ENCODE assay signal across 19 mouse cellular contexts in the genomic region with DNA sequence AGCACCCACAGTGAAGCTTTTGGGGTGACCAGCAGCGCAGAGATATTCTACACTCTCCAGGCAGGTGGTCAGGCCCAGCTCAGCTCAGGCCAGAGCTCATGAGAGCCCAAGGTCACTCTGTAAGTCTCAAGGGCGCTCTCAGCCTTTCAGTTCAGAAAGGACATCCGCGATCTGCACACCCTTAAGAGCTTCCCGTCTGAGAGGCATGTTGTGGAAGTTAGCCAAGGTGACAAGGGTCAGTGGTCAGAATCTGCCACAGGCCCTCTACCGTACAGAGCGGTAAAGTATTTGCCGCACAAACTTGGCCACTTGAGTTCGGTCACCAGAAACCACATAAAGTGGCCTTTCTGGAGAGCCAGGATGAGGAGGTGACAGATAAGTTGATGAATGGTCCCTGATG. TPM values are rescaled to one million over a fixed set of nuclear protein-coding genes. Genes with fewer than 3 reads are reported as not detected.
DNase-seq lines count a peak whose midpoint lies in the region; ATAC-seq and TF ChIP-seq lines count a peak whose summit lies in the region.
"Had no signal": no experiment of that assay in that cellular context is flagged by ENCODE, and none has a peak within 500 bp of the region (broad histone marks: within the 10 kb centered on the region; RNA-seq: fewer than 3 reads in every experiment).

No protein-coding gene starts in this region.

- ATAC-seq in heart, embryonic 11.5 days (replicated peaks; ENCODE audit: insufficient number of reproducible peaks, low FRiP score, low TSS enrichment), result no peak
- ATAC-seq in embryonic facial prominence, embryonic 13.5 days (ENCODE audit: insufficient number of reproducible peaks, insufficient read depth, low FRiP score, low TSS enrichment, low read depth), result 0 out of 2 replicates have a peak, but pooled peaks have one; percentile 4
- no peak for ATAC-seq in monocyte, adult 5-6 weeks (replicated peaks; ENCODE audit: insufficient number of reproducible peaks, low FRiP score, low TSS enrichment, poor library complexity, severe bottlenecking)
- ATAC-seq in intestine, postnatal 0 days, result no peak
- ATAC-seq: forebrain, embryonic 15.5 days; hindbrain, postnatal 0 days had no signal

- no peak overlapping the region for H3K4me3 ChIP-seq in heart, embryonic 11.5 days (ENCODE audit: low read depth, low read length)
- H3K4me3 ChIP-seq in E14TG2a.4 (replicated peaks; ENCODE audit: low read length), result peak overlapping the region; percentile 27; the same call in 1 of the 2 replicates
- H3K4me3 ChIP-seq in embryonic facial prominence, embryonic 13.5 days, result no peak overlapping the region
- H3K4me3 ChIP-seq in intestine, postnatal 0 days (ENCODE audit: low read depth, low read length), result no peak overlapping the region
- H3K4me3 ChIP-seq: forebrain, embryonic 15.5 days; midbrain, embryonic 12.5 days had no signal

- WGBS in heart, embryonic 11.5 days (ENCODE audit: insufficient replicate concordance), result 27% methylated on average over 9 of the region's 9 CpGs
- 65% methylated on average over 9 of the region's 9 CpGs for WGBS in embryonic facial prominence, embryonic 13.5 days
- 72% methylated on average over 9 of the region's 9 CpGs for WGBS in intestine, postnatal 0 days

- H3K27ac ChIP-seq in heart, embryonic 11.5 days (ENCODE audit: low read depth, low read length), result peak overlapping the region; percentile 71
- H3K27ac ChIP-seq in embryonic facial prominence, embryonic 13.5 days, result peak overlapping the region; percentile 93
- H3K27ac ChIP-seq in intestine, postnatal 0 days (ENCODE audit: low read depth, low read length), result no peak overlapping the region
- H3K27ac ChIP-seq: forebrain, embryonic 15.5 days; hindbrain, postnatal 0 days; midbrain, embryonic 12.5 days had no signal

- H3K4me2 ChIP-seq in heart, embryonic 11.5 days, result peak overlapping the region; percentile 19
- 0 out of 2 replicates have a peak overlapping the region, but pooled peaks have one; percentile 5 for H3K4me2 ChIP-seq in embryonic facial prominence, embryonic 13.5 days
- no peak overlapping the region for H3K4me2 ChIP-seq in intestine, postnatal 0 days (replicated peaks; ENCODE audit: low read depth)
- H3K4me2 ChIP-seq: forebrain, embryonic 15.5 days; liver, embryonic 11.5 days; midbrain, embryonic 12.5 days had no signal

- H3K36me3 ChIP-seq in heart, embryonic 11.5 days (ENCODE audit: control insufficient read depth, insufficient read depth, low read length), result no peaks in the 10 kb centered on the region
- H3K36me3 ChIP-seq in E14TG2a.4 (ENCODE audit: insufficient read depth, low read length), result no peaks in the 10 kb centered on the region
- 0 out of 2 replicates have a peak, but pooled peaks cover 2% of the 10 kb centered on the region for H3K36me3 ChIP-seq in embryonic facial prominence, embryonic 13.5 days
- no peaks in the 10 kb centered on the region for H3K36me3 ChIP-seq in intestine, postnatal 0 days (ENCODE audit: control insufficient read depth, insufficient read depth)
- H3K36me3 ChIP-seq: forebrain, embryonic 15.5 days; midbrain, embryonic 12.5 days had no signal

- no peak for DNase-seq in heart, adult 9 months (ENCODE audit: low spot score in 2 of 2)
- peak; percentile 61 to 70 for DNase-seq in kidney, postnatal 25 days
- no peak for DNase-seq in left cerebral cortex, postnatal 4 days
- DNase-seq: cerebellum, adult 11-12 months; embryo, embryonic 11 days; gastrocnemius, postnatal 25 days; lung, postnatal 10 days; right cerebral cortex, postnatal 14 days; thymus, postnatal 25 days had no signal

- peaks cover 50% of the 10 kb centered on the region for H3K4me1 ChIP-seq in heart, embryonic 11.5 days (ENCODE audit: control insufficient read depth, insufficient read depth, low read length)
- H3K4me1 ChIP-seq in E14TG2a.4 (replicated peaks; ENCODE audit: low read depth, low read length), result peaks cover 76% of the 10 kb centered on the region
- H3K4me1 ChIP-seq in embryonic facial prominence, embryonic 13.5 days, result peaks cover 80% of the 10 kb centered on the region
- H3K4me1 ChIP-seq in intestine, postnatal 0 days (replicated peaks; ENCODE audit: control insufficient read depth, insufficient read depth, low read length), result 0 out of 2 replicates have a peak, but pooled peaks cover 2% of the 10 kb centered on the region

- H3K27me3 ChIP-seq in heart, embryonic 11.5 days (ENCODE audit: control insufficient read depth, insufficient read depth, low read length), result no peaks in the 10 kb centered on the region
- peaks cover 11% of the 10 kb centered on the region for H3K27me3 ChIP-seq in E14TG2a.4 (ENCODE audit: insufficient read depth, low read length)
- no peaks in the 10 kb centered on the region for H3K27me3 ChIP-seq in embryonic facial prominence, embryonic 13.5 days
- H3K27me3 ChIP-seq in intestine, postnatal 0 days (replicated peaks; ENCODE audit: control insufficient read depth, insufficient read depth, low read length), result peaks cover 16% of the 10 kb centered on the region; the same call in 1 of the 2 replicates

- no peak for TF ChIP-seq CTCF in E14TG2a.4 (conservative IDR thresholded peaks at IDR 0.05; ENCODE audit: low read length)
- TF ChIP-seq CTCF in intestine, postnatal 0 days (IDR thresholded peaks at IDR 0.05; ENCODE audit: low read depth), result no peak

- no peaks in the 10 kb centered on the region for H3K9me3 ChIP-seq in heart, embryonic 11.5 days (replicated peaks; ENCODE audit: control insufficient read depth, low read length)
- no peaks in the 10 kb centered on the region for H3K9me3 ChIP-seq in E14TG2a.4 (ENCODE audit: low read length)
- no peaks in the 10 kb centered on the region for H3K9me3 ChIP-seq in embryonic facial prominence, embryonic 13.5 days
- H3K9me3 ChIP-seq in intestine, postnatal 0 days (ENCODE audit: control insufficient read depth), result no peaks in the 10 kb centered on the region
- H3K9me3 ChIP-seq: forebrain, embryonic 15.5 days; midbrain, embryonic 12.5 days had no signal

- intact Hi-C loops in left cerebral cortex, postnatal 4 days (cut with DNase I), result no loop called here

- H3K9ac ChIP-seq in heart, embryonic 11.5 days (ENCODE audit: low read depth, low read length), result peak overlapping the region; percentile 49; the same call in 1 of the 2 replicates
- H3K9ac ChIP-seq in embryonic facial prominence, embryonic 13.5 days, result 0 out of 2 replicates have a peak overlapping the region, but pooled peaks have one; percentile 67
- H3K9ac ChIP-seq in intestine, postnatal 0 days (ENCODE audit: low read depth, low read length), result no peak overlapping the region
- H3K9ac ChIP-seq: forebrain, embryonic 15.5 days; midbrain, embryonic 12.5 days had no signal

RNA-seq across cellular contexts. Expression of a gene that starts 28.8 kb away (rescaled TPM):
- polyA plus RNA-seq in heart, embryonic 11.5 days (2014; fragmentation: Nextera tagmentation; extraction: Ambion mirVana), result 55.8 and 63.2 TPM in 2 replicates
- 103 and 107 TPM in 2 replicates for polyA plus RNA-seq in embryonic facial prominence, embryonic 13.5 days (2015; fragmentation: Nextera tagmentation; extraction: Ambion mirVana)
- total RNA-seq in monocyte, adult 5-6 weeks (2017), result not detected in 3 replicates
- total RNA-seq in left cerebral cortex, postnatal 4 days (2021), result 1 to 10 TPM; 2.5 to 3.7 TPM
- polyA plus RNA-seq in intestine, postnatal 0 days (2015; fragmentation: Nextera tagmentation; extraction: Ambion mirVana), result 0.64 and 0.74 TPM in 2 replicates
- total RNA-seq: neutrophil, adult 5-6 weeks had no signal

RNA-seq across cellular contexts. Expression of a gene that starts 33.4 kb away (rescaled TPM):
- polyA plus RNA-seq in heart, embryonic 11.5 days (2014; fragmentation: Nextera tagmentation; extraction: Ambion mirVana), result 20.2 and 22.8 TPM in 2 replicates
- 39.5 and 47.3 TPM in 2 replicates for polyA plus RNA-seq in embryonic facial prominence, embryonic 13.5 days (2015; fragmentation: Nextera tagmentation; extraction: Ambion mirVana)
- 20.4 to 45.6 TPM (median 27.7 TPM) in 3 replicates for total RNA-seq in monocyte, adult 5-6 weeks (2017)
- total RNA-seq in left cerebral cortex, postnatal 4 days (2021), result 10 to 100 TPM; 29.2 to 33.2 TPM
- 12.9 and 13.0 TPM in 2 replicates for polyA plus RNA-seq in intestine, postnatal 0 days (2015; fragmentation: Nextera tagmentation; extraction: Ambion mirVana)

RNA-seq across cellular contexts. Expression of a gene that starts 55.9 kb away (rescaled TPM):
- polyA plus RNA-seq in heart, embryonic 11.5 days (2014; fragmentation: Nextera tagmentation; extraction: Ambion mirVana), result 82.6 and 87.5 TPM in 2 replicates
- polyA plus RNA-seq in embryonic facial prominence, embryonic 13.5 days (2015; fragmentation: Nextera tagmentation; extraction: Ambion mirVana), result 94.9 and 105 TPM in 2 replicates
- 7.1 to 15.9 TPM (median 9.9 TPM) in 3 replicates for total RNA-seq in monocyte, adult 5-6 weeks (2017)
- 10 to 100 TPM; 55.6 to 58.9 TPM for total RNA-seq in left cerebral cortex, postnatal 4 days (2021)
- polyA plus RNA-seq in intestine, postnatal 0 days (2015; fragmentation: Nextera tagmentation; extraction: Ambion mirVana), result 45.3 and 50.5 TPM in 2 replicates

Comparison
In these comparisons a context has a peak if more than half of its experiments do, and no peak if none do; other contexts are left out.
1. DNase-seq: peak in kidney, postnatal 25 days (2 of 2); none in heart, adult 9 months (0 of 2) and left cerebral cortex, postnatal 4 days (single experiment).
2. RNA of a gene that starts 28.8 kb away (polyA plus RNA-seq): 103 to 107 TPM in embryonic facial prominence, embryonic 13.5 days and 55.8 to 63.2 TPM in heart, embryonic 11.5 days; 0.64 to 0.74 TPM in intestine, postnatal 0 days; every median in the first group is over 10 times any median in the second.